Mouse (Mus musculus) midbrain, embryonic 10.5 days (tissue): ENCODE measurements around the gene Pygb. TPM values are rescaled to one million over a fixed set of nuclear protein-coding genes. Genes with fewer than 3 reads are reported as not detected.

Experiments
- DNase-seq: peaks from one replicate; pipeline ENCODE4 v3.0.0-alpha.2; 2017; ENCODE audit warnings: low spot score
- H3K27ac ChIP-seq: fragments of 300-500 bp; sonication (generic); replicated peaks from 2 replicates; pipeline ENCODE4 v1.5.1; 2016; ENCODE audit warnings: mild to moderate bottlenecking
- H3K27me3 ChIP-seq: fragments of 300-500 bp; sonication (generic); 2 replicates; pipeline ENCODE4 v1.6.1; 2016; ENCODE audit warnings: low read depth, mild to moderate bottlenecking; ENCODE audit not compliant: poor library complexity, severe bottlenecking
- H3K36me3 ChIP-seq: fragments of 300-500 bp; sonication (generic); 2 replicates; pipeline ENCODE4 v1.6.1; 2016; ENCODE audit warnings: mild to moderate bottlenecking, moderate library complexity
- H3K4me1 ChIP-seq: fragments of 300-500 bp; sonication (generic); 2 replicates; pipeline ENCODE4 v1.6.1; 2016
- H3K4me3 ChIP-seq: fragments of 300-500 bp; sonication (generic); 2 replicates; pipeline ENCODE4 v1.5.1; 2016; ENCODE audit warnings: mild to moderate bottlenecking, moderate library complexity
- H3K9me3 ChIP-seq: fragments of 300-500 bp; sonication (generic); replicated peaks from 2 replicates; pipeline ENCODE4 v1.6.1; 2016; ENCODE audit warnings: mild to moderate bottlenecking
- WGBS: fragments of 180-500 bp; shearing (Covaris S2); methylation state at CpG from one replicate; pipeline ENCODE4 v1.1.7; 2016; 5-methylcytosine and 5-hydroxymethylcytosine counted together
- polyA plus RNA-seq: library from polyadenylated mRNA; unstranded; fragments of >200 nt; fragmentation: Nextera tagmentation; extraction: Ambion mirVana; gene quantifications from 2 replicates; pipeline ENCODE4 v1.2.1, GENCODE M21; 2016

Gene Pygb
- polyA plus RNA-seq, 1 experiment from 2014 or later = 62.7 TPM

- H3K36me3 ChIP-seq = peaks cover 97% of the 10 kb centered on the region
- no peak overlapping the region for H3K27ac ChIP-seq
- H3K4me1 ChIP-seq = no peaks in the 10 kb centered on the region
- no peaks in the 10 kb centered on the region for H3K9me3 ChIP-seq
- WGBS = 82% methylated on average over 3 of the region's 3 CpGs
- DNase-seq = no peak
- H3K27me3 ChIP-seq = no peaks in the 10 kb centered on the region
- no peak overlapping the region for H3K4me3 ChIP-seq
These were observed 44.4 kb downstream of the Pygb start for GRCm38 (mm10) chr2:150830911-150831441.

- no peak overlapping the region for H3K27ac ChIP-seq
- 94% methylated on average over 7 of the region's 7 CpGs for WGBS
- H3K4me1 ChIP-seq = no peaks in the 10 kb centered on the region
- peaks cover 95% of the 10 kb centered on the region for H3K36me3 ChIP-seq
- H3K4me3 ChIP-seq = no peak overlapping the region
- no peak for DNase-seq
- H3K27me3 ChIP-seq = no peaks in the 10 kb centered on the region
- no peaks in the 10 kb centered on the region for H3K9me3 ChIP-seq
These were observed 45.5 kb downstream of the Pygb start for GRCm38 (mm10) chr2:150832029-150832428.

- WGBS = 89% methylated on average over 7 of the region's 7 CpGs
- H3K4me1 ChIP-seq = no peaks in the 10 kb centered on the region
- H3K36me3 ChIP-seq = peaks cover 85% of the 10 kb centered on the region
These were observed 48.1 kb downstream of the Pygb start for GRCm38 (mm10) chr2:150834616-150835015.

GRCm38 (mm10) chr2:150835975-150836374 is 49.4 kb downstream of the Pygb start:
- Histone ChIP-seq H3K27me3 (no peaks in the 10 kb centered on the region), H3K36me3 (peaks cover 71% of the 10 kb centered on the region), H3K4me1 (no peaks in the 10 kb centered on the region), H3K27ac (no peak overlapping the region), H3K4me3 (no peak overlapping the region), H3K9me3 (no peaks in the 10 kb centered on the region)
- 97% methylated on average over 4 of the region's 4 CpGs for WGBS
- no peak for DNase-seq

More at GRCm38 (mm10) chr2:150834616-150835015, 48.1 kb downstream of the Pygb start:
- Histone ChIP-seq H3K27me3 (no peaks in the 10 kb centered on the region), H3K27ac (no peak overlapping the region), H3K9me3 (no peaks in the 10 kb centered on the region), H3K4me3 (no peak overlapping the region)
- DNase-seq = no peak

- 80% methylated on average over 15 of the region's 15 CpGs for WGBS
These were observed 50.4 kb downstream of the Pygb start for GRCm38 (mm10) chr2:150836906-150837305.

GRCm38 (mm10) chr2:150837781-150838180 is 51.2 kb downstream of the Pygb start:
- no peak for DNase-seq
- H3K36me3 ChIP-seq = peaks cover 59% of the 10 kb centered on the region
- H3K27ac ChIP-seq = no peak overlapping the region
- no peak overlapping the region for H3K4me3 ChIP-seq
- H3K4me1 ChIP-seq = no peaks in the 10 kb centered on the region
- 96% methylated on average over 3 of the region's 3 CpGs for WGBS
- no peaks in the 10 kb centered on the region for H3K27me3 ChIP-seq
- no peaks in the 10 kb centered on the region for H3K9me3 ChIP-seq

More at GRCm38 (mm10) chr2:150836906-150837305, 50.4 kb downstream of the Pygb start:
- no peaks in the 10 kb centered on the region for H3K9me3 ChIP-seq
- H3K4me3 ChIP-seq = no peak overlapping the region
- H3K36me3 ChIP-seq = peaks cover 62% of the 10 kb centered on the region
- no peak overlapping the region for H3K27ac ChIP-seq
- no peaks in the 10 kb centered on the region for H3K27me3 ChIP-seq
- no peak for DNase-seq
- H3K4me1 ChIP-seq = no peaks in the 10 kb centered on the region

GRCm38 (mm10) chr2:150839686-150840471 is 53.3 kb downstream of the Pygb start:
- H3K9me3 ChIP-seq = no peaks in the 10 kb centered on the region
- no peak overlapping the region for H3K27ac ChIP-seq
- no peaks in the 10 kb centered on the region for H3K27me3 ChIP-seq
- no peaks in the 10 kb centered on the region for H3K4me1 ChIP-seq
- 85% methylated on average over 12 of the region's 12 CpGs for WGBS
- DNase-seq = no peak
- peaks cover 41% of the 10 kb centered on the region for H3K36me3 ChIP-seq
- H3K4me3 ChIP-seq = no peak overlapping the region

GRCm38 (mm10) chr2:150841109-150841508 is 54.6 kb downstream of the Pygb start:
- Histone ChIP-seq H3K4me3 (no peak overlapping the region), H3K36me3 (peaks cover 33% of the 10 kb centered on the region), H3K4me1 (no peaks in the 10 kb centered on the region), H3K27ac (no peak overlapping the region), H3K9me3 (no peaks in the 10 kb centered on the region), H3K27me3 (no peaks in the 10 kb centered on the region)
- WGBS = 67% methylated on average over 11 of the region's 11 CpGs
- DNase-seq = no peak

- Histone ChIP-seq H3K4me1 (no peaks in the 10 kb centered on the region), H3K36me3 (peaks cover 28% of the 10 kb centered on the region), H3K9me3 (no peaks in the 10 kb centered on the region), H3K27me3 (no peaks in the 10 kb centered on the region), H3K4me3 (no peak overlapping the region), H3K27ac (no peak overlapping the region)
- no peak for DNase-seq
- WGBS = 89% methylated on average over 7 of the region's 7 CpGs
These were observed 55.5 kb downstream of the Pygb start for GRCm38 (mm10) chr2:150842049-150842461.

- WGBS = 95% methylated on average over 1 of the region's 1 CpGs
- Histone ChIP-seq H3K36me3 (peaks cover 12% of the 10 kb centered on the region; the same call in 1 of the 2 replicates), H3K9me3 (no peaks in the 10 kb centered on the region), H3K4me3 (no peak overlapping the region), H3K4me1 (no peaks in the 10 kb centered on the region), H3K27me3 (no peaks in the 10 kb centered on the region), H3K27ac (no peak overlapping the region)
- no peak for DNase-seq
These were observed 58.3 kb downstream of the Pygb start for GRCm38 (mm10) chr2:150844798-150845197.

- 94% methylated on average over 8 of the region's 8 CpGs for WGBS
- no peak overlapping the region for H3K27ac ChIP-seq
- peaks cover 7% of the 10 kb centered on the region; the same call in 1 of the 2 replicates for H3K36me3 ChIP-seq
- no peaks in the 10 kb centered on the region for H3K9me3 ChIP-seq
- no peak for DNase-seq
- H3K27me3 ChIP-seq = no peaks in the 10 kb centered on the region
- no peaks in the 10 kb centered on the region for H3K4me1 ChIP-seq
- H3K4me3 ChIP-seq = no peak overlapping the region
These were observed 61.0 kb downstream of the Pygb start for GRCm38 (mm10) chr2:150847436-150847995.

- Histone ChIP-seq H3K27me3 (no peaks in the 10 kb centered on the region), H3K4me1 (peaks cover 5% of the 10 kb centered on the region; the same call in 1 of the 2 replicates), H3K27ac (no peak overlapping the region), H3K36me3 (0 out of 2 replicates have a peak, but pooled peaks cover under 1% of the 10 kb centered on the region), H3K4me3 (no peak overlapping the region), H3K9me3 (no peaks in the 10 kb centered on the region)
- DNase-seq = no peak
- WGBS = 83% methylated on average over 9 of the region's 9 CpGs
These were observed 64.7 kb downstream of the Pygb start for GRCm38 (mm10) chr2:150851251-150851650.

- Histone ChIP-seq H3K9me3 (no peaks in the 10 kb centered on the region), H3K4me3 (no peak overlapping the region), H3K36me3 (0 out of 2 replicates have a peak, but pooled peaks cover 3% of the 10 kb centered on the region), H3K27ac (peak overlapping the region; percentile 38), H3K4me1 (peaks cover 5% of the 10 kb centered on the region; the same call in 1 of the 2 replicates), H3K27me3 (no peaks in the 10 kb centered on the region)
- no peak for DNase-seq
These were observed 68.7 kb downstream of the Pygb start for GRCm38 (mm10) chr2:150855186-150855585.
